Comparison of ENCODE assay signal across 7 mouse cellular contexts in the genomic region with DNA sequence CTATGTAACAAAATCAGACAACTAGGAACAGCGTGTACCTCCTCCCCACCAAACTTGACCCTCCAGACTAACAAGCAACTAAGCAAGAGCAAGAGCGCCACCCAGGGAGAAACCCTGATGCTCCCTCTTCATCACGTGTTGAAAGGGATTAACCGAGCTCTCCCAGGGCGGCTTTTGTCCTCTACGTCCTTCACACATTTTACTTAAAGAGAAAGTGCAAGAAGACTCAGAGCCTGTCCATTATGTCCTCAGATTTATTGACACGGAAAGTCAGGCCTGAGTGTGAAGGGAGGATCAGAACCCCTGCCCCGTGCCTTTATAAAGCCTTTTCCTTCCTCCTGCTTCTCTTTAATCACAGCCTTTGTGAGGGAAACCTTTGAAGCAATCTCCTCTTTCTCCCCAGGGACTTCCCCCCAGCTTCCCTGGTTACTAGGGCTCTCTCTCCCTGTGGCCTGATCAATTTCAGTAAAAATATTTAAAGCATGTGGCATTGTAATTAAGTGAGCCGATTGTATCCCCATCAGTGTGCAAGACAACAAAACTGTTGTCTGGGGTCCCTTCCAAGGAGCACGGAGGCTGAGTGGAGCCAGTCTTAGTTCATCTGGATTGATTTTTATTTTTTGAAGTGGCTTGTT.
DNase-seq lines count a peak whose midpoint lies in the region; ATAC-seq and TF ChIP-seq lines count a peak whose summit lies in the region.

No protein-coding gene starts in this region.

- TF ChIP-seq POLR2A in brain, embryonic 14.5 days (IDR thresholded peaks at IDR 0.05; ENCODE audit: borderline replicate concordance, extremely low read depth, insufficient read depth, insufficient read length, poor library complexity, severe bottlenecking): no peak

- no peak for ATAC-seq in inflammation-experienced regulatory T-cells, adult 6 months

- peak; percentile 43 for DNase-seq in ovary, adult 18-20 months (ENCODE audit: low spot score)
- no peak for DNase-seq in ovary, postnatal 10 days (ENCODE audit: low spot score)
- peak; percentile 71 for DNase-seq in brain, embryonic 14.5 days (ENCODE audit: low read depth)
- DNase-seq in gastrocnemius, postnatal 25 days: peak; percentile 55
- DNase-seq in kidney, adult 8-10 months: peak; percentile 69 to 76
- DNase-seq in mesoderm, embryonic 11.5 days (ENCODE audit: low read depth, low spot score): peak; percentile 67

- peak; percentile 21; the same call in 1 of the 2 replicates for TF ChIP-seq CTCF in brain, embryonic 14.5 days (IDR thresholded peaks at IDR 0.05; ENCODE audit: borderline replicate concordance, extremely low read depth, insufficient read depth, insufficient read length)
